Mouse (Mus musculus) right cerebral cortex, postnatal 36 days (tissue): ENCODE results near the gene Cyp2d10.
"Not testable (repeated sequence)": the region's sequence is repeated elsewhere in the genome, so short reads cannot be mapped to it uniquely, and the experiment has no call there.

Source experiments
- DNase-seq, 2 experiments: peaks; one replicate each; pipeline ENCODE4 v3.0.0; 2022; ENCODE audit warnings: low spot score in 2 of 2, mixed read lengths in 1 of 2

Gene Cyp2d10

DNA sequence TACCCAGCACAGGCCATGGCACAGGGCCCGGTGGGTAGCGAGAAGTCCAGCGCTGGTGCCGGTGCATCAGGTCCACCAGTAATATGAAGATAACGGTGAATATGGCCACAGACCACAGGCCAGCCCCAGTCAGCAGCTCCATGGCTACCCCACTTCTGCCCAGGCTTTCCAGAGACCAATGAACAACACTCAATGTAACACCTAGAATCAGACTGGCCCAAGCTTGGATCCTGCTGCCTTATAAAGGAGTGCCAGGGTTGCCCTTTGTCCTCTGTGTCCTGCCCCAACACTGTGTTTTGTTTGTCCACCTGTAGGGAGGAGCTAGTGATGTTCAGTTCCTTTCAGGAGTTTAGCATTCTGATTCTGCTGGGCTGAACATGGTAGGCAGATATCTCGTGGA, at the start of gene Cyp2d10:
Gene Cyp2d10, minus strand, starts transcription at position 215 of the 400 bp plus-strand sequence.
- DNase-seq, result no peak

DNA sequence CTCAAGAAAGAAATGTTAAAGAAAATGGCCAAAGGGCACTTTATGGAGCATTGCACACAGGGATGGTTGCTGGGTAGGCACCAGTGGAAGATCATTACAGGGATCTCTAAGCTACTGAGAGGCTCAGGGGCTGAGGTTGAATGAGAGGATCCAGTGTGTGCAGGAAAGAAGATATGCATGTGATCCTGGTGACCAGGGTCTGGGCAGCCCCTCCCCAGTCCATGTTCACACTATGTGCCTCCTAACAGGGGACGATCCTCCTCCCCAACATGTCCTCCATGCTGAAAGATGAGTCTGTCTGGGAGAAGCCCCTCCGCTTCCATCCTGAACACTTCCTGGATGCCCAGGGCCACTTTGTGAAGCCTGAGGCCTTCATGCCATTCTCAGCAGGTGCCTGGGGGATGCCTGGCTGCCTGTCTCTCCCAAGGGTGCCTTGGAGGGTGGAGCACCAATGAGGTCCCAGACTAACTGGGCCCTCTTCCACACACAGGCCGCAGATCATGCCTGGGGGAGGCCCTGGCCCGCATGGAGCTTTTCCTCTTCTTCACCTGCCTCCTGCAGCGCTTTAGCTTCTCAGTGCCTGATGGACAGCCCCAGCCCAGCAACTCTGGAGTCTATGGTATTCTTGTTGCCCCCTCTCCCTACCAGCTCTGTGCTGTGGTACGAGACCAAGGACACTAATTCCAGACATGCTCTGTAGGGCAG, 49.2 kb upstream of the Cyp2d10 start:
- DNase-seq, result not testable (repeated sequence)

DNA sequence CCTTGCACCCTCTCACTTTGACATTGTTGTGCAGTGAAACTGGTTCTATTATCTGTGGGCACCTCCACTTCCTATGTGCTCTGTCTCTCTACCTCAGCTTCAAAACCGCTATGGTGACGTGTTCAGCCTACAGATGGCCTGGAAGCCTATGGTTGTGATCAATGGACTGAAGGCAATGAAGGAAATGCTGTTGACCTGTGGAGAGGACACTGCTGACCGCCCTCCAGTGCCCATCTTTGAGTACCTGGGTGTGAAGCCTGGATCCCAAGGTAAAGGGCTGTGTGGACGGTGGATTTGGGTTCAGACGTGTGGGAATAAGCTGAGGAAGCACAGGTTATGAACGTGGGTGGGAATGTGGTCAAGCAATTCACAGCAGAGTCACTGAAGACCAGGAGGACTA, 46.5 kb upstream of the Cyp2d10 start:
- DNase-seq, result not testable (repeated sequence)

- DNase-seq, result not testable (repeated sequence)
These were observed 45.1 kb upstream of the Cyp2d10 start for GRCm38 (mm10) chr15:82452133-82452532.

- not testable (repeated sequence) for DNase-seq
These were observed 43.0 kb upstream of the Cyp2d10 start for GRCm38 (mm10) chr15:82450045-82450444.

DNA sequence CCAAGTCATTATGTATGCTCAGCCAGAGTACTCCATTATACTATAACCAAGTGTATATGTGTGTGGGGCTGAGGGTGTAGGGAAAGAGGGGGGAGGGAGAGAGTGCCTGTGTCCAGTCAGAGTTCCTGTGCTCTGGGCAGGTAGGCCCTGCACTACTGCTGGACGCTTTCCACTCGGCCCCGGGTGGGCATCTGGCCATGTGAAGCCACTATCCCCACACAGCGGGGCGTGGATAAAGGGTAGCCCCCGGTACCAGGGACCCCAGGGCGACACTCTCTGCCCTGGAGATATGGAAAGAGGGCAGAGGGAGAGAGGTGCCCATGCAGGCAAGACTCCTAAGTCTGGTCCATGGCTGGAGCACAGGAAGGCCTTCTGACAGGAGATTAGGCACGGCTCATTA, 38.2 kb upstream of the Cyp2d10 start:
- DNase-seq, result no peak

GRCm38 (mm10) chr15:82443658-82444057, 36.7 kb upstream of the Cyp2d10 start:
- DNase-seq, result no peak

DNA sequence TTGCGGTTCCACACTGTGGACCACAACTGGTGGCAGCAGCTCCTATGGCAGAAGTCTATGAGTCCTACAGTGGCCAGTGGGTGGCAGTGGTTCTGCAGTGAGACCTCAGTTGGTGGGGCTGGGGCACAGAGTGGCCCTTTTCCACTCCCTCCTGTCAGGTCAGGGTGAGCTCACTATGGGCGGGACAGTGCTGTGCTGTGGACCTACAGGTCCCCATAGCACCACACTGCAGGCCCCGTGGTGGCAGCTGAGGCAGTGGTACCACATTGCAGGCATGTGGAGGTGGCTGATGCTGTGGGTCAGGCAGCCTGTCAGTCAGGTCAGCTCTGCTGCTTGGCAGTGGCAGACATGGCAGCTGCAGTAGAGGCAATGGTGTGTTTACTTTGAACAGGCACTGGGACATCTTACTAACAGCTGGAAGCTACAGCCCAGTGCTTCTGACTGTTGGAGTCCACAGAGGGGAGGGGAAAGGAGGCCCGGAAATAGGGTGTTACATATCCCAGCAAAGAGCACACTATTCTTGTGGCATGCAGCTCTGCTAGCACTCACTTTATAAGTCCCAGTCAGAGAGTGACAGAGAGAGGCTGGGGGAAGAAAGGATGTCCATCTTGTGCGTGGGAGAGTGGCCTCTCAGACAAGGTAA, 31.1 kb upstream of the Cyp2d10 start:
- DNase-seq, result no peak

DNA sequence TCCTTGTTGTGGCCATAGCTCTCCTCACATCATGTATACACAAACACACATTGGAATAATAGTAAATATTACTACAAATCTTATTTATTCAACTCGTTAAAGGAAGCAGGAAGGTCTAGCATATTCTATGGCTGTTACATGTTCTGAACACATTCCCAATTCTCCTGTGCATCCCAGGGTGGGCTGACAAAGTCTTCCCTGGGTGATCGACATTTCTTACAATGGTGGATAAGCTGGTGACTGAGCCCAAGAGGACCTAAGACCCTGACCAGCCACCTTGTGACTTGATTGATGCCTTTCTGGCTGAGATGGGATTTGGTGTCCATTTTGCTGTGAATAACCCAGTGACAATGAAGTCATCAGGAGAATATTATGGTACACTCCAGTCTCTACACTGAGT, 28.6 kb upstream of the Cyp2d10 start:
- DNase-seq, result no peak

GRCm38 (mm10) chr15:82435011-82435410, 28.0 kb upstream of the Cyp2d10 start:
- DNase-seq, result no peak

DNA sequence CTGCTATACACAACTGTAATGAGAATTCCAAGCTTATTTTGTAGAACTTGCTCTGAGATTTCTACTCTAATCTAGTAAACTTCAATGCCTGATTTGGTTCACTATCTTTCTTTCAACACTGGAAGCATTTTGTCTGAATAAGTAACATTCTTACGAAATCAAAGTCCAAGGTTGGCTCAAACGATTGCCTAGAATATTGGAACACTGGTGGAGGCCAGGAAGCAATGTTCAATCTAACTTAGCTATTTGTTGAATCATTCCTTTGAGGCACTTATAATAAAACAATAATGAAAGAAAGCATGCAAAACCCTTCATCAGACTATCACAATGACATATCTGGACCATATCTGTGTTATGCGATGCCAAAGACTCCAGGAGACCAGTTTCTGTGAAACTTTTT, 27.5 kb upstream of the Cyp2d10 start:
- DNase-seq, result no peak

DNA sequence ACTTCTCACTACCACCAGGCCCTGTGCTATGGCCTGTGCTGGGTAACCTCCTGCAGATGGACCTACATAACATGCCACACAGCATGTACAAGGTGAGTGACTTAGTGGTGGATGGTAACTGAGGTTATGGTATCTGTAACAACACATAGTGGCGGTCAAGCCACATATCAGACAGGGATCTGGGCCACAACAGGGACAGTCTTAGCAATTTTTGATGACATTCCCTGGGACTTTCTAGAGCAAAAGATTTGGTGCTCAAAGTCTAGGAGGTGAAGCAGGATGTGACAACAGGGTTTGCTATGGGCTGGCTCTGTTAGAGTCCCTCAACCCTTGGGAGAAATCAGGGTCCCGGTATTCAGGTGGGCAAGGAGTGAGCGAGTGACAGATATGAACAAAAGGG, 26.6 kb upstream of the Cyp2d10 start:
- DNase-seq, result no peak

DNA sequence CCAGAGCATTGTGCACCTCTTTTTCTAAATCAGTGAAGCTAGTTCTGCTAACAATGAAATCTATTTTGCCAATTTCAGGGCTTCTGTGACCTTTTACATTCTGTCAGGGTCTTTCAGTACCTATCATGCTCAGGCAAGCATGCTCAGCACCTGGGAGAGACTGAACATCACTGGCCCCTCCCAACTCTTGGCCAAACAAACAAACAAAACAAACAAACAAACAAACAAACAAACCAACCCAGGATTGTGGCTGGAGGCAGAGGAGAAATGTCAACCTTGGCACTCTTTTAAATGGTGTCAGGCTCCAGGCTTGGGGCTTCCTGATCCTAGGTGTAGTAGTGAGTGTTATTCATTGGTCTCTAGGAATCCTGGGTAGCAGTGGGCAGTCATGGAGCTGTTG, 26.1 kb upstream of the Cyp2d10 start, which contains the start of gene Cyp2d9:
Gene Cyp2d9, plus strand, starts transcription at position 301 of the 400 bp plus-strand sequence.
- no peak for DNase-seq

DNA sequence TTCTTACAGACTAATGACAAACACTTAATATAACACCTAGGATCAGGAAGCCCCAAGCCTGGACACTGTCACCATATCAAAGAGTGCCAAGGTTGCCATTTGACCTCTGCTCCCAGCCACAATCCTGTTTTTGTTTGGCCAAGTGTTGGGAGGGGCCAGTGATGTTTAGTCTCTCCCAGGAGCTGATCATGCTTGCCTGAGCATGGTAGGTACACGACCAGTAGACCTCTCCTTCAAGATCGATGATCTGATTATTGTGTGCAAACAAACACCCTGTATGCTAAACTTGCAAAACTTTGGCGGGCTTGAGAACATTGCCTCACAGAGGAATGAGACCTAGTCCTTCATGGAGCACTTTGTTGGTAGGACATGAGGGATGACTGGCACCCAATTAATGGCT, 16.5 kb upstream of the Cyp2d10 start:
- DNase-seq, result no peak

DNA sequence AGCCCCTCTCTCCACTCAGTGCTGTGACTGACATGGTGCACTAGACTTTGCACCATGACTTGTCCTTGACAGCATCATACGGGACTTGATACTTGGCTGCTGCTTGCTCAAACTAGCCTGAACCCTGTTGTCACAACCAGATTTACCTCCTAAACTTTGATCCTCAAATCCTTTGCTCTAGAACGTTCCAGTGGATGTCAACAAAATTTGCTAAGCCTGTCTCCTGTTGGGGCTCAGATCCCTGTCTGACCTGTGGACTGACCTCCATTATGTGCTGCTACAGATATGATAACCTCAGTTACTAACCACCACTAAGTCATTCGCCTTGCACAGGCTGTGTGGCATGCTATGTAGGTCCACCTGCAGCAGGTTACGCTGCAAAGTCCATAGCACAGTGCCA, 15.9 kb upstream of the Cyp2d10 start:
- no peak for DNase-seq

DNA sequence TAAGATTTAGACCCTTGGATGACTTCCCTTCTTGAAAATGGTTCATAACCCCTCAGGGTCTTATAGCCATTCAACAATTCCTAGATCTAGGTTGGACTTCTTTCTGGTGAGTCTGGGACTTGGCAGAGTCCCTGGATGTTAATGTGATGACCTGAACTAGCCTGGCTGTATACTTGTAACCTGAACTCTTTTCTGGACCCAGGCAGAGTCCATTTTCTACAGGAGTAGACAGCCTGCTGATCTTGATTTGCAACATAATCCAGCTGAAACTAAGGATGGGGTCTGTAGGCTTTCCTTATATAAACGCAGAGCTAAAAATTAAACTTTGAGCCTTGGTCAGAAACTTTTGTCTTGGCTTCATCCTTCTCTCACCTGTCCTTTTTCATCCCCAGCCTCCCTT, 11.6 kb upstream of the Cyp2d10 start:
- no peak for DNase-seq

DNA sequence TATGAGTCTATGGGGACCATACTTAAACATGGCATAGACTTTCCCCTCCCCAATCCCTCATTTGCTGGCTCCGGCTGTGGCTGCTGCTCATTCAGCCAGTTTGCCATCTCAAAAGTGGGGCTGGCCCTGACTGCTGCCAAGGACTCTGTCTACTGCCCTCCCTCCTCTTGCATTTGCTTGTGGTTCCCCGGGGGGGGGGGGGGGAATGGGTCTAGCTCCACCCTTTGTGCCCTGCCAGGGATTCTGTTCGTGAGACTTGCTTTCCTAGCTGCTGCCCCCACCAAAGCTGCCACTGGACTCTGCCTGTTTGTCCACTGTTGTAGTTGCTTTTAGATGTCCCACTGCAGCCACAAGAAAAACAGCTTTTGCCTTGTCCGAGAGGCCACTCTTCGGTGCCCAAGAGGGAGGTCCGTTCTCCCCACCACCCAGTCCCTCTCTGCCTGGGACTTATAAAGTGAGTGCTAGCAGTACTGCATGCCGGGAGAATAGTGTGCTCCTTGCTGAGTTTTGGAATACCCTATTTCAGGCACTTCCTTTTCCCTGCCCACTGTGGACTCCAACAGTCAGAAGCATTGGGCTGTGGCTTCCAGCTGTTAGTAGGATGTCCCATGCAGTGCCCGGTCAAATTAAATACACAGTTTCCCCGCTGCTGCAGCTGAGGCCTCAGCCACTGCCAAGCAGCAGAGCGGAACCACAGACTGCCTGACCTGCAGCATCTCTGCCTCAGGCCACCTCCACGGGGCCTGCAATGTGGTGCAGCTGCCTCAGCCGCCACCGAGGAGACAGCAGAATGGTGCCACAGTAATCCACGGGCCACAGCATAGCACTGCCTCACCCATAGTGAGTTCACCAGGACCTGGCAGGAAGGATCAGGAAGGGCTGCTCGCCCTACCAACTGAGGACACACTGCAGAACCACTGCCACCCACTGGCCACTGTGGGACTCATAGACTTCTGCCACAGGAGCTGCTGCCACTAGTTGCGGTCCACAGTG, 10.1 kb upstream of the Cyp2d10 start:
- peak; percentile 72 to 79 for DNase-seq

DNA sequence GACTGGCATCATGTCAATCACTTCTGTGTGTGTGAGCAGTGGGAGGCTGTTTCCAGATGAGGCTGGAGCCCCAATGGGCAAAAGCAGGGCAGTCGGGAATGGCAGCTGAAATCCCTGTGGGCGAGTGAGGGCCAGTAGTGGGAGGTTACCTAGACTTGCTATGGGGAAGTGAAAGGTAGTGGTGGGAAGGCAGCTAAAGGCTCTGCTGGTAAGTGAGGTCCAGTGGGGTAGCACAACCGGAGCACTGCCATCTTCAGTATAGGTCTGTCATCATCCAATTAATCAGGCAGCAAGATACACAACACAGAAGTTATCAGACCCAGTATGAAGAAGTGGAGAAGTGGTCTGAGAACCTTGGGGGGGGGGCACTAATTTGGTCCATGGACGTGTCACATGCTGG, 541 bp upstream of the Cyp2d10 start:
- DNase-seq, result no peak

GRCm38 (mm10) chr15:82404163-82404562, 2.8 kb downstream of the Cyp2d10 start:
- DNase-seq, result no peak

DNA sequence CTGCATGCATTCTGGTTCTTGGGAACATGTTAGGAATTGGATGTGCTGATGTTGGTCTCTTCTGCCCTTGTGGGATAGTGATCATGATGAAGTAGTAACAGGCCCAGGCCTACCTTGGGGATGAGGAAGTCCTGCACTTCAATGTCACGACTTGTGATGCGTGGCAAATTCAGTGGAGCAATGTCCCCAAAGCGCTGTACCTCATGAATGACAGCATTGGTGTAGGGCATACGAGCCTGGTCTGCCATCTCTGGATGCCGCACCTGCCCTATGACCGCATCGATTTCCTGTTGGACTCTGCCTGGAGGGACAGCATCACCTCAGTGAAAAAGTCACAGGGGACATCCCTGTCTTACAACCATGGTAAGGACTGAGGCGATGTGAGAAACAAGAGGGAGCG, 3.4 kb downstream of the Cyp2d10 start:
- DNase-seq, result no peak

- no peak for DNase-seq
These were observed 4.3 kb downstream of the Cyp2d10 start for GRCm38 (mm10) chr15:82402741-82403140.

DNA sequence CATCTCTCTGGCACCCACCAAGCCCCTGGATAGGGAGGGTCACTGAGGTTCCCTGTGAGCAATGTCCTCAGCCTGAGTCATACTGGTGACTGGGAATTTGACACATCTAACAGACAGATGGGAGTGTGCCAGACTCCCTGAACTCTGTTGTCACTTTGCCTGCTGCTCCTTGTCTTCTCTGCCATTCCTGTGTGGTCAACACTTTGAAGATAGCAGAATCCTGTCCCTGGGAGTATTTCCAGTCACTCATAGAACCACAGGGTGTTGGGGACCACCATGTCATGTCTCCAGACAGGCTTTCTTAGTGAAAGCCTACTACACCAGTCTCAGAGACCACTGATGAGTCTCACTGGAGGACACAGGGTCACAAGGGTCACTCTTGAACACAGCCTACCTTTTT, 4.9 kb downstream of the Cyp2d10 start:
- DNase-seq, result no peak
